18 mouse cellular contexts compared by ENCODE assay signal in the genomic region with DNA sequence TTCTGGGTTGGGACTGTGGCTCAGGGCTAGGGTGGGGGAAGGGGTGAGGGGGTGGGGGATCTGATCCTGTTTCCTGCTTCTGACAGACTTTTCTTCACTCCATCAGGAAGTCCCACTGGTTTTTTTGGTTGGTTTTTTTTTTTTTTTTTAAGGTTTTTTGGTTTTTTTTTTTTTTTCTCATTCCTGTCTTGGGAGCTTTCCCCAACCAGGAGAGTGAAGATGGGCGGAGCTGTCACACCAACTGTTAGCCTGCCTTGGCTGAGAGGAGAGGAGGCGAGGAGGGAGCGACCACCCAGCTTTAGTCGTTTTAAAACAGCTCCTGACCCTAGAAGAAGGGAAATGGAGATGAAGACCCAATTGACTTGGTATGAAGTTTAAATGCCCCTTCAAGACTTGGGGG. TPM values are rescaled to one million over a fixed set of nuclear protein-coding genes. Genes with fewer than 3 reads are reported as not detected.
DNase-seq lines count a peak whose midpoint lies in the region; ATAC-seq and TF ChIP-seq lines count a peak whose summit lies in the region.
"Had no signal": no experiment of that assay in that cellular context is flagged by ENCODE, and none has a peak within 500 bp of the region (broad histone marks: within the 10 kb centered on the region; RNA-seq: fewer than 3 reads in every experiment).

No protein-coding gene starts in this region.

- TF ChIP-seq POLR2A in lung, adult 2 months (IDR thresholded peaks at IDR 0.05; ENCODE audit: borderline replicate concordance, extremely low read depth, low read depth, low read length), result no peak

- H3K4me2 ChIP-seq in forebrain, embryonic 14.5 days (ENCODE audit: low read length), result peak overlapping the region; percentile 16
- H3K4me2 ChIP-seq in hindbrain, embryonic 15.5 days, result no peak overlapping the region
- H3K4me2 ChIP-seq in neural tube, embryonic 14.5 days (ENCODE audit: low read depth, low read length), result peak overlapping the region; percentile 16; the same call in 1 of the 2 replicates
- H3K4me2 ChIP-seq: lung, embryonic 14.5 days had no signal

- H3K9me3 ChIP-seq in forebrain, embryonic 14.5 days (replicated peaks; ENCODE audit: control insufficient read depth, low read length), result no peaks in the 10 kb centered on the region
- no peaks in the 10 kb centered on the region for H3K9me3 ChIP-seq in hindbrain, embryonic 15.5 days
- H3K9me3 ChIP-seq in neural tube, embryonic 14.5 days (ENCODE audit: control insufficient read depth, low read length), result no peaks in the 10 kb centered on the region

- H3K4me3 ChIP-seq in layer of hippocampus, adult 2 months, result no peak overlapping the region
- H3K4me3 ChIP-seq in forebrain, embryonic 14.5 days (ENCODE audit: low read depth, low read length), result no peak overlapping the region
- no peak overlapping the region for H3K4me3 ChIP-seq in hindbrain, embryonic 15.5 days
- no peak overlapping the region for H3K4me3 ChIP-seq in neural tube, embryonic 14.5 days (ENCODE audit: low read depth, low read length)
- H3K4me3 ChIP-seq in lung, adult 2 months (replicated peaks; ENCODE audit: extremely low read depth, low read depth, low read length), result no peak overlapping the region
- H3K4me3 ChIP-seq: erythroblast, embryonic 14.5 days; heart, adult 2 months had no signal

- 29% methylated on average over 4 of the region's 4 CpGs for WGBS in forebrain, embryonic 14.5 days
- 24% methylated on average over 4 of the region's 4 CpGs for WGBS in hindbrain, embryonic 15.5 days
- WGBS in neural tube, embryonic 14.5 days, result 12% methylated on average over 4 of the region's 4 CpGs
- WGBS in lung, adult 2 months, result 41% methylated on average over 4 of the region's 4 CpGs

- H3K27me3 ChIP-seq in forebrain, embryonic 14.5 days (replicated peaks; ENCODE audit: control insufficient read depth, insufficient read depth, low read length), result no peaks in the 10 kb centered on the region
- H3K27me3 ChIP-seq in hindbrain, embryonic 15.5 days, result no peaks in the 10 kb centered on the region
- H3K27me3 ChIP-seq in neural tube, embryonic 14.5 days (ENCODE audit: control insufficient read depth, insufficient read depth, low read length), result no peaks in the 10 kb centered on the region

- TF ChIP-seq CTCF in layer of hippocampus, adult 2 months (conservative IDR thresholded peaks at IDR 0.05), result no peak
- TF ChIP-seq CTCF in lung, adult 2 months (IDR thresholded peaks at IDR 0.05; ENCODE audit: insufficient read depth, low read length), result no peak

- H3K36me3 ChIP-seq in forebrain, embryonic 14.5 days (ENCODE audit: control insufficient read depth, insufficient read depth, low read length), result peaks cover 81% of the 10 kb centered on the region
- peaks cover 30% of the 10 kb centered on the region for H3K36me3 ChIP-seq in hindbrain, embryonic 15.5 days
- peaks cover 61% of the 10 kb centered on the region for H3K36me3 ChIP-seq in neural tube, embryonic 14.5 days (ENCODE audit: control insufficient read depth, insufficient read depth, low read length)

- no peak for DNase-seq in layer of hippocampus, adult 2 months (ENCODE audit: low spot score in 2 of 2)
- no peak for DNase-seq in layer of hippocampus, postnatal 25 days (ENCODE audit: extremely low spot score in 1 of 2, low spot score in 1 of 2)
- peak; percentile 61 for DNase-seq in forebrain, embryonic 14.5 days (ENCODE audit: low spot score)
- DNase-seq in cerebellum, adult 18-20 months, result no peak
- no peak for DNase-seq in ovary, postnatal 14 days (ENCODE audit: low spot score)
- no peak for DNase-seq in lung, adult 2 months
- DNase-seq: heart, adult 2 months; layer of hippocampus, adult 9-11 months; lung, embryonic 14.5 days; thymus, adult 18-20 months had no signal

- peak overlapping the region; percentile 40; the same call in 1 of the 2 replicates for H3K9ac ChIP-seq in forebrain, embryonic 14.5 days (ENCODE audit: low read length)
- no peak overlapping the region for H3K9ac ChIP-seq in hindbrain, embryonic 15.5 days
- H3K9ac ChIP-seq in neural tube, embryonic 14.5 days (replicated peaks; ENCODE audit: low read depth, low read length), result no peak overlapping the region
- H3K9ac ChIP-seq: lung, embryonic 14.5 days had no signal

- peaks cover 89% of the 10 kb centered on the region for H3K4me1 ChIP-seq in forebrain, embryonic 14.5 days (ENCODE audit: control insufficient read depth, insufficient read depth, low read length)
- peaks cover 97% of the 10 kb centered on the region for H3K4me1 ChIP-seq in hindbrain, embryonic 15.5 days (replicated peaks)
- peaks cover 68% of the 10 kb centered on the region for H3K4me1 ChIP-seq in neural tube, embryonic 14.5 days (ENCODE audit: control insufficient read depth, insufficient read depth, low read length)
- H3K4me1 ChIP-seq in lung, adult 2 months (ENCODE audit: control insufficient read depth, insufficient read depth, low read length), result no peaks in the 10 kb centered on the region

- H3K27ac ChIP-seq in layer of hippocampus, adult 2 months, result peak overlapping the region; percentile 95
- peak overlapping the region; percentile 97 for H3K27ac ChIP-seq in forebrain, embryonic 14.5 days (ENCODE audit: low read depth, low read length)
- H3K27ac ChIP-seq in hindbrain, embryonic 15.5 days (replicated peaks), result peak overlapping the region; percentile 92
- H3K27ac ChIP-seq in neural tube, embryonic 14.5 days (ENCODE audit: low read depth, low read length), result peak overlapping the region; percentile 89
- H3K27ac ChIP-seq: heart, adult 2 months; kidney, postnatal 0 days; macrophage had no signal

- no peak for ATAC-seq in forebrain, embryonic 14.5 days
- ATAC-seq in hindbrain, embryonic 15.5 days (ENCODE audit: low FRiP score, low read depth), result no peak
- no peak for ATAC-seq in neural tube, embryonic 14.5 days (ENCODE audit: low read depth)

RNA-seq across cellular contexts. Expression of a gene that starts 27.2 kb away (rescaled TPM):
- not detected for total RNA-seq in layer of hippocampus, adult 2 months (2021)
- total RNA-seq in layer of hippocampus, postnatal 25 days (2021), result not detected
- polyA plus RNA-seq in forebrain, embryonic 14.5 days (2014; fragmentation: Nextera tagmentation; extraction: Ambion mirVana), result 0.25 TPM in 1 of 2 replicates, not detected in the other
- polyA plus RNA-seq in hindbrain, embryonic 15.5 days (2015; fragmentation: Nextera tagmentation; extraction: Ambion mirVana), result 0.55 and 0.60 TPM in 2 replicates
- polyA plus RNA-seq in neural tube, embryonic 14.5 days (2014; fragmentation: Nextera tagmentation; extraction: Ambion mirVana), result 0.51 and 0.85 TPM in 2 replicates
- polyA plus RNA-seq in lung, adult 2 months (2012; rRNA removed), result 8.2 and 14.5 TPM in 2 replicates
- total RNA-seq: heart, adult 2 months; left cerebral cortex, postnatal 25 days had no signal
- polyA plus RNA-seq: erythroblast, embryonic 14.5 days; heart, postnatal 0 days; lung, embryonic 14.5 days; macrophage had no signal

RNA-seq across cellular contexts. Expression of a gene that starts 59.8 kb away (rescaled TPM):
- total RNA-seq in layer of hippocampus, adult 2 months (2021), result under 1 TPM in 1 of 2 experiments, not detected in 1; 0.59 TPM
- total RNA-seq in layer of hippocampus, postnatal 25 days (2021), result not detected
- polyA plus RNA-seq in forebrain, embryonic 14.5 days (2014; fragmentation: Nextera tagmentation; extraction: Ambion mirVana), result 0.18 and 0.22 TPM in 2 replicates
- polyA plus RNA-seq in hindbrain, embryonic 15.5 days (2015; fragmentation: Nextera tagmentation; extraction: Ambion mirVana), result 0.35 TPM in 1 of 2 replicates, not detected in the other
- polyA plus RNA-seq in neural tube, embryonic 14.5 days (2014; fragmentation: Nextera tagmentation; extraction: Ambion mirVana), result 0.72 TPM in 1 of 2 replicates, not detected in the other
- 0.40 and 0.49 TPM in 2 replicates for polyA plus RNA-seq in lung, adult 2 months (2012; rRNA removed)
- total RNA-seq: liver, adult 2 months had no signal
- polyA plus RNA-seq: erythroblast, embryonic 14.5 days; heart, adult 2 months; heart, postnatal 0 days; liver, adult 2 months; lung, embryonic 14.5 days; macrophage had no signal
